Mouse (Mus musculus): ENCODE results near the gene Hmcn2. TPM values are rescaled to one million over a fixed set of nuclear protein-coding genes. Genes with fewer than 3 reads are reported as not detected.

Gene Hmcn2
- polyA plus RNA-seq, 1 experiment from 2014 or later = not detected

GRCm38 (mm10) chr2:31474686-31475085 lies 160.5 kb downstream of the Hmcn2 start:
- DNase-seq (ENCODE audit: low spot score) (no peak), ATAC-seq (ENCODE audit: insufficient number of reproducible peaks, low FRiP score, low TSS enrichment, low read depth) (no peak)
- Histone ChIP-seq H3K27me3 (ENCODE audit: control insufficient read depth, insufficient read depth, low read length) (peaks cover 22% of the 10 kb centered on the region), H3K9me3 (ENCODE audit: control insufficient read depth, low read length) (no peaks in the 10 kb centered on the region), H3K9ac (ENCODE audit: low read length) (no peak overlapping the region), H3K4me1 (ENCODE audit: control insufficient read depth, insufficient read depth, low read length) (peaks cover 10% of the 10 kb centered on the region), H3K4me3 (ENCODE audit: low read depth, low read length) (no peak overlapping the region), H3K4me2 (ENCODE audit: low read depth, severe bottlenecking) (no peak overlapping the region), H3K36me3 (ENCODE audit: control insufficient read depth, insufficient read depth, low read length) (no peaks in the 10 kb centered on the region; the same call in 1 of the 2 replicates), H3K27ac (replicated peaks; ENCODE audit: low read depth, low read length) (no peak overlapping the region)
- 69% methylated on average over 5 of the region's 5 CpGs for WGBS

- WGBS = 79% methylated on average over 10 of the region's 10 CpGs
- Histone ChIP-seq H3K27me3 (ENCODE audit: control insufficient read depth, insufficient read depth, low read length) (peaks cover 10% of the 10 kb centered on the region), H3K36me3 (ENCODE audit: control insufficient read depth, insufficient read depth, low read length) (no peaks in the 10 kb centered on the region; the same call in 1 of the 2 replicates), H3K4me2 (ENCODE audit: low read depth, severe bottlenecking) (no peak overlapping the region), H3K4me1 (ENCODE audit: control insufficient read depth, insufficient read depth, low read length) (no peaks in the 10 kb centered on the region), H3K9ac (ENCODE audit: low read length) (no peak overlapping the region), H3K27ac (replicated peaks; ENCODE audit: low read depth, low read length) (no peak overlapping the region), H3K4me3 (ENCODE audit: low read depth, low read length) (no peak overlapping the region), H3K9me3 (ENCODE audit: control insufficient read depth, low read length) (no peaks in the 10 kb centered on the region)
- DNase-seq (ENCODE audit: low spot score) (no peak), ATAC-seq (ENCODE audit: insufficient number of reproducible peaks, low FRiP score, low TSS enrichment, low read depth) (no peak)
Observed at GRCm38 (mm10) chr2:31476107-31476820, 162.0 kb downstream of the Hmcn2 start.

GRCm38 (mm10) chr2:31477234-31478161 lies 163.3 kb downstream of the Hmcn2 start:
- Histone ChIP-seq H3K27ac (replicated peaks; ENCODE audit: low read depth, low read length) (no peak overlapping the region), H3K4me3 (ENCODE audit: low read depth, low read length) (no peak overlapping the region), H3K4me1 (ENCODE audit: control insufficient read depth, insufficient read depth, low read length) (no peaks in the 10 kb centered on the region), H3K4me2 (ENCODE audit: low read depth, severe bottlenecking) (no peak overlapping the region), H3K9me3 (ENCODE audit: control insufficient read depth, low read length) (no peaks in the 10 kb centered on the region), H3K27me3 (ENCODE audit: control insufficient read depth, insufficient read depth, low read length) (no peaks in the 10 kb centered on the region; the same call in 1 of the 2 replicates), H3K9ac (ENCODE audit: low read length) (no peak overlapping the region), H3K36me3 (ENCODE audit: control insufficient read depth, insufficient read depth, low read length) (no peaks in the 10 kb centered on the region; the same call in 1 of the 2 replicates)
- DNase-seq (ENCODE audit: low spot score) (no peak), ATAC-seq (ENCODE audit: insufficient number of reproducible peaks, low FRiP score, low TSS enrichment, low read depth) (no peak)
- WGBS = 76% methylated on average over 12 of the region's 12 CpGs

- Histone ChIP-seq H3K9me3 (ENCODE audit: control insufficient read depth, low read length) (no peaks in the 10 kb centered on the region), H3K27ac (replicated peaks; ENCODE audit: low read depth, low read length) (no peak overlapping the region), H3K4me3 (ENCODE audit: low read depth, low read length) (no peak overlapping the region), H3K4me2 (ENCODE audit: low read depth, severe bottlenecking) (no peak overlapping the region), H3K9ac (ENCODE audit: low read length) (no peak overlapping the region), H3K36me3 (ENCODE audit: control insufficient read depth, insufficient read depth, low read length) (no peaks in the 10 kb centered on the region), H3K27me3 (ENCODE audit: control insufficient read depth, insufficient read depth, low read length) (no peaks in the 10 kb centered on the region), H3K4me1 (ENCODE audit: control insufficient read depth, insufficient read depth, low read length) (no peaks in the 10 kb centered on the region)
- WGBS = 32% methylated on average over 8 of the region's 8 CpGs
- peak; percentile 90 for DNase-seq (ENCODE audit: low spot score)
- no peak for ATAC-seq (ENCODE audit: insufficient number of reproducible peaks, low FRiP score, low TSS enrichment, low read depth)
Observed at GRCm38 (mm10) chr2:31482914-31483575, 168.8 kb downstream of the Hmcn2 start.

- Histone ChIP-seq H3K27me3 (ENCODE audit: control insufficient read depth, insufficient read depth, low read length) (no peaks in the 10 kb centered on the region), H3K27ac (replicated peaks; ENCODE audit: low read depth, low read length) (no peak overlapping the region), H3K4me3 (ENCODE audit: low read depth, low read length) (no peak overlapping the region), H3K9me3 (ENCODE audit: control insufficient read depth, low read length) (no peaks in the 10 kb centered on the region), H3K4me2 (ENCODE audit: low read depth, severe bottlenecking) (no peak overlapping the region), H3K4me1 (ENCODE audit: control insufficient read depth, insufficient read depth, low read length) (peaks cover 5% of the 10 kb centered on the region; the same call in 1 of the 2 replicates), H3K9ac (ENCODE audit: low read length) (no peak overlapping the region), H3K36me3 (ENCODE audit: control insufficient read depth, insufficient read depth, low read length) (no peaks in the 10 kb centered on the region)
- DNase-seq (ENCODE audit: low spot score) = peak; percentile 92
- WGBS = 28% methylated on average over 5 of the region's 5 CpGs
- no peak for ATAC-seq (ENCODE audit: insufficient number of reproducible peaks, low FRiP score, low TSS enrichment, low read depth)
Observed at GRCm38 (mm10) chr2:31484187-31484586, 170.0 kb downstream of the Hmcn2 start.

GRCm38 (mm10) chr2:31489166-31489565 lies 175.0 kb downstream of the Hmcn2 start:
- H3K36me3 ChIP-seq (ENCODE audit: control insufficient read depth, insufficient read depth, low read length) = no peaks in the 10 kb centered on the region
- peaks cover 9% of the 10 kb centered on the region; the same call in 1 of the 2 replicates for H3K4me1 ChIP-seq (ENCODE audit: control insufficient read depth, insufficient read depth, low read length)
- no peak overlapping the region for H3K27ac ChIP-seq (replicated peaks; ENCODE audit: low read depth, low read length)
- WGBS = 15% methylated on average over 12 of the region's 12 CpGs
- DNase-seq (ENCODE audit: low spot score) = peak; percentile 52
- no peak overlapping the region for H3K4me3 ChIP-seq (ENCODE audit: low read depth, low read length)
- 0 out of 2 replicates have a peak, but pooled peaks cover 2% of the 10 kb centered on the region for H3K9me3 ChIP-seq (ENCODE audit: control insufficient read depth, low read length)
- H3K9ac ChIP-seq (ENCODE audit: low read length) = no peak overlapping the region
- no peak for ATAC-seq (ENCODE audit: insufficient number of reproducible peaks, low FRiP score, low TSS enrichment, low read depth)
- no peak overlapping the region for H3K4me2 ChIP-seq (ENCODE audit: low read depth, severe bottlenecking)
- H3K27me3 ChIP-seq (ENCODE audit: control insufficient read depth, insufficient read depth, low read length) = no peaks in the 10 kb centered on the region

- H3K4me1 ChIP-seq (ENCODE audit: control insufficient read depth, insufficient read depth, low read length) = peaks cover 9% of the 10 kb centered on the region; the same call in 1 of the 2 replicates
- 0 out of 2 replicates have a peak, but pooled peaks cover 2% of the 10 kb centered on the region for H3K9me3 ChIP-seq (ENCODE audit: control insufficient read depth, low read length)
- no peak overlapping the region for H3K4me2 ChIP-seq (ENCODE audit: low read depth, severe bottlenecking)
- H3K27me3 ChIP-seq (ENCODE audit: control insufficient read depth, insufficient read depth, low read length) = no peaks in the 10 kb centered on the region
- no peaks in the 10 kb centered on the region for H3K36me3 ChIP-seq (ENCODE audit: control insufficient read depth, insufficient read depth, low read length)
- H3K4me3 ChIP-seq (ENCODE audit: low read depth, low read length) = no peak overlapping the region
- ATAC-seq (ENCODE audit: insufficient number of reproducible peaks, low FRiP score, low TSS enrichment, low read depth) (no peak), DNase-seq (ENCODE audit: low spot score) (no peak)
- no peak overlapping the region for H3K9ac ChIP-seq (ENCODE audit: low read length)
- no peak overlapping the region for H3K27ac ChIP-seq (replicated peaks; ENCODE audit: low read depth, low read length)
- WGBS = 89% methylated on average over 2 of the region's 2 CpGs
Observed at GRCm38 (mm10) chr2:31490556-31490955, 176.3 kb downstream of the Hmcn2 start.

GRCm38 (mm10) chr2:31492308-31492707 lies 178.1 kb downstream of the Hmcn2 start:
- ATAC-seq (ENCODE audit: insufficient number of reproducible peaks, low FRiP score, low TSS enrichment, low read depth) (no peak), DNase-seq (ENCODE audit: low spot score) (no peak)
- Histone ChIP-seq H3K4me3 (ENCODE audit: low read depth, low read length) (no peak overlapping the region), H3K27me3 (ENCODE audit: control insufficient read depth, insufficient read depth, low read length) (no peaks in the 10 kb centered on the region), H3K36me3 (ENCODE audit: control insufficient read depth, insufficient read depth, low read length) (no peaks in the 10 kb centered on the region), H3K9me3 (ENCODE audit: control insufficient read depth, low read length) (0 out of 2 replicates have a peak, but pooled peaks cover 2% of the 10 kb centered on the region), H3K27ac (replicated peaks; ENCODE audit: low read depth, low read length) (no peak overlapping the region), H3K4me1 (ENCODE audit: control insufficient read depth, insufficient read depth, low read length) (peaks cover 17% of the 10 kb centered on the region; the same call in 1 of the 2 replicates), H3K9ac (ENCODE audit: low read length) (no peak overlapping the region), H3K4me2 (ENCODE audit: low read depth, severe bottlenecking) (no peak overlapping the region)
- WGBS = 95% methylated on average over 8 of the region's 8 CpGs

All from limb, embryonic 11.5 days (tissue).